Mouse (Mus musculus) adrenal gland, postnatal 10 days (tissue): ENCODE measurements around the gene Gm10666. TPM values are rescaled to one million over a fixed set of nuclear protein-coding genes. Genes with fewer than 3 reads are reported as not detected.
"Not testable (repeated sequence)": the region's sequence is repeated elsewhere in the genome, so short reads cannot be mapped to it uniquely, and the experiment has no call there.

Source experiments
- DNase-seq: peaks from one replicate; pipeline ENCODE4 v3.0.0; 2021; ENCODE audit warnings: mixed read lengths
- long read RNA-seq, 2 experiments: library from polyadenylated mRNA; stranded (forward); transcript quantifications; one replicate each; pipeline ENCODE4 v2.0.0; 2021
- total RNA-seq, 2 experiments: library from RNA; stranded (reverse); gene quantifications; 2 replicates each; pipeline ENCODE4 v1.2.3; 2021

The Gm10666 gene
- not detected for total RNA-seq
- long read RNA-seq, experiment 1 = 0 reads
- long read RNA-seq, experiment 2 = 0 reads

- DNase-seq = not testable (repeated sequence)
Measured at GRCm38 (mm10) chr7:22134641-22135040, at the start of gene Gm10666. TSS of gene Gm10666 (minus strand) at chr7:22134741.

- not testable (repeated sequence) for DNase-seq
Measured at GRCm38 (mm10) chr7:22163935-22164334, 29.4 kb upstream of the Gm10666 start, which contains the start of gene Vmn1r142. TSS of gene Vmn1r142 (minus strand) at chr7:22164035.

GRCm38 (mm10) chr7:22118145-22118544, 16.4 kb downstream of the Gm10666 start, which contains the start of gene Gm16451:
TSS of gene Gm16451 (minus strand) at chr7:22118245.
- not testable (repeated sequence) for DNase-seq

Other genes starting within 250 kb of the Gm10666 start
- not detected for gene Gm5891, start 213.4 kb downstream of the Gm10666 start, total RNA-seq
- not detected for gene Vmn1r137, start 140.2 kb downstream of the Gm10666 start, total RNA-seq
- gene Vmn1r138, start 105.8 kb downstream of the Gm10666 start, total RNA-seq = not detected
- gene Gm6176, start 78.4 kb downstream of the Gm10666 start, total RNA-seq = not detected
- gene Vmn1r139, start 65.7 kb downstream of the Gm10666 start, total RNA-seq = not detected
- gene Gm16451, start 16.5 kb downstream of the Gm10666 start, total RNA-seq = not detected
- gene Vmn1r142, start 29.3 kb upstream of the Gm10666 start, total RNA-seq = not detected
- not detected for gene Vmn1r143, start 54.6 kb upstream of the Gm10666 start, total RNA-seq
- gene Gm8653, start 66.5 kb upstream of the Gm10666 start, total RNA-seq = not detected
- gene Gm8453, start 94.7 kb upstream of the Gm10666 start, total RNA-seq = not detected
- not detected for gene Gm4187, start 195.0 kb upstream of the Gm10666 start, total RNA-seq
- gene Gm8660, start 236.3 kb upstream of the Gm10666 start, total RNA-seq = not detected